Mouse (Mus musculus): ENCODE measurements at regions not wholly inside any gene's neighbourhood (a gene's known extent, or its start where the extent isn't known, plus 50 kb on each side); places are given as distances from the start of the nearest gene placed in this dataset.

DNA sequence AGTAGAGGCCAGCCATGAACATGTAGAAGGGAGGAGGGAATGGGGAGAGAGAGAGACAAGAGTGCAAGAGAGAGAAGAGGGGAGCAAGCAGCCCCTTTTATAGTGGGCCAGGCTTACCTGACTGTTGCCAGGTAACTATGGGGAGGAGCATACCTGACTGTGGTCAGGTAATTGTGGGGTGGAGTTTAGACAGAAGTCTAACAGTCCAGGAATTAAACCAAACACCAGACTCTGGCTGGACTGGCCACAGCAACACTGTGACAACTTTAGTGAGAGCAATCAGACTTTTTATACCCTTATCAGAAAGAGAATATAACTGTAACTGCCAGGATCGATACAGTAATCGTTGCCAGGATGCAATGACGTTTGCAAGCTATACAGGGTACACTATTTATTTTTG is 133.8 kb downstream of the Cand1 start:
- H3K36me3 ChIP-seq (replicated peaks; ENCODE audit: control insufficient read depth, insufficient read depth, low read depth): no peaks in the 10 kb centered on the region
- H3K9ac ChIP-seq (replicated peaks): no peak overlapping the region
- ATAC-seq (ENCODE audit: insufficient read depth): no peak
- no peak for DNase-seq (ENCODE audit: low read depth in 3 of 3, low spot score in 3 of 3)
- H3K27ac ChIP-seq: no peak overlapping the region
- no peaks in the 10 kb centered on the region for H3K9me3 ChIP-seq (ENCODE audit: control insufficient read depth, low read length)
- 59% methylated on average over 3 of the region's 3 CpGs for WGBS (ENCODE audit: insufficient replicate concordance)
- peaks cover 3 to 5% of the 10 kb centered on the region in 2 experiments; a peak in 3 of 4 replicates for H3K4me1 ChIP-seq (replicated peaks; ENCODE audit: control insufficient read depth in 2 of 2, insufficient read depth in 2 of 2, low read length in 1 of 2)
- TF ChIP-seq CTCF (IDR thresholded peaks at IDR 0.05; ENCODE audit: low read depth) (no peak), EP300 (IDR thresholded peaks at IDR 0.05; ENCODE audit: low read depth) (no peak)
- no peak overlapping the region for H3K4me3 ChIP-seq (ENCODE audit: insufficient read depth in 1 of 2, low read depth in 2 of 2, low read length in 2 of 2)
- no peak overlapping the region for H3K4me2 ChIP-seq (ENCODE audit: low read depth)
- H3K27me3 ChIP-seq (ENCODE audit: control insufficient read depth, insufficient read depth, low read length): no peaks in the 10 kb centered on the region

- Histone ChIP-seq H3K4me3 (ENCODE audit: insufficient read depth in 1 of 2, low read depth in 2 of 2, low read length in 2 of 2) (no peak overlapping the region), H3K27ac (no peak overlapping the region), H3K4me2 (ENCODE audit: low read depth) (no peak overlapping the region), H3K9me3 (ENCODE audit: control insufficient read depth, low read length) (no peaks in the 10 kb centered on the region), H3K4me1 (replicated peaks; ENCODE audit: control insufficient read depth in 2 of 2, insufficient read depth in 2 of 2, low read length in 1 of 2) (no peaks in the 10 kb centered on the region; a peak in 1 of 4 replicates), H3K36me3 (replicated peaks; ENCODE audit: control insufficient read depth, insufficient read depth, low read depth) (no peaks in the 10 kb centered on the region), H3K9ac (replicated peaks) (no peak overlapping the region), H3K27me3 (ENCODE audit: control insufficient read depth, insufficient read depth, low read length) (no peaks in the 10 kb centered on the region)
- ATAC-seq (ENCODE audit: insufficient read depth): no peak
- DNase-seq (ENCODE audit: low read depth in 3 of 3, low spot score in 3 of 3): no peak
- TF ChIP-seq EP300 (IDR thresholded peaks at IDR 0.05; ENCODE audit: low read depth) (no peak), CTCF (IDR thresholded peaks at IDR 0.05; ENCODE audit: low read depth) (no peak)
- WGBS (ENCODE audit: insufficient replicate concordance): 64% methylated on average over 7 of the region's 7 CpGs
Measured at GRCm38 (mm10) chr10:119105279-119105881, 134.5 kb downstream of the Cand1 start.

DNA sequence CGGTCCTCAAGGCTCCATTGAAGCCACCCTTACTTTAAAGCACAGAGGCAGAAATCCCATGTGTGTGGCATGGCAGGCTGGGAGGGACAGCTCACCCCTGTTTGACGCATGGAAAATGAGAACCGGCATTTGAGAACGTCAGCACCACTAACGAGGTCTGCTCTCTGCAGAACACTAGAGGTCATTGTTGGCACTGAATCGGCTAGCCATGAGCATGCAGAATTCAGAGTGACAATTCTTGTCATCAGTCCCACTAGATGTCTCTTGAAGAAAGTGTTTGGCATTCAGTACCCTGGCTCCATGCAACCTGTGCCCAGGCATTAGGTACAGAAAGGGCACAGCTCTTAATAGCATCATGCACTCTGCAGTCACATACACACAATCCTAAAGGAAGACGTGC is 139.3 kb downstream of the Cand1 start:
- Histone ChIP-seq H3K9me3 (ENCODE audit: control insufficient read depth, low read length) (no peaks in the 10 kb centered on the region), H3K27me3 (ENCODE audit: control insufficient read depth, insufficient read depth, low read length) (no peaks in the 10 kb centered on the region), H3K4me3 (ENCODE audit: insufficient read depth in 1 of 2, low read depth in 2 of 2, low read length in 2 of 2) (no peak overlapping the region), H3K27ac (no peak overlapping the region), H3K4me2 (ENCODE audit: low read depth) (no peak overlapping the region), H3K9ac (replicated peaks) (no peak overlapping the region), H3K36me3 (replicated peaks; ENCODE audit: control insufficient read depth, insufficient read depth, low read depth) (no peaks in the 10 kb centered on the region), H3K4me1 (replicated peaks; ENCODE audit: control insufficient read depth in 2 of 2, insufficient read depth in 2 of 2, low read length in 1 of 2) (no peaks in the 10 kb centered on the region)
- no peak for ATAC-seq (ENCODE audit: insufficient read depth)
- no peak for DNase-seq (ENCODE audit: low read depth in 3 of 3, low spot score in 3 of 3)
- peak; percentile 58 for TF ChIP-seq CTCF (IDR thresholded peaks at IDR 0.05; ENCODE audit: low read depth)
- TF ChIP-seq EP300 (IDR thresholded peaks at IDR 0.05; ENCODE audit: low read depth): no peak
- WGBS (ENCODE audit: insufficient replicate concordance): 27% methylated on average over 7 of the region's 7 CpGs

DNA sequence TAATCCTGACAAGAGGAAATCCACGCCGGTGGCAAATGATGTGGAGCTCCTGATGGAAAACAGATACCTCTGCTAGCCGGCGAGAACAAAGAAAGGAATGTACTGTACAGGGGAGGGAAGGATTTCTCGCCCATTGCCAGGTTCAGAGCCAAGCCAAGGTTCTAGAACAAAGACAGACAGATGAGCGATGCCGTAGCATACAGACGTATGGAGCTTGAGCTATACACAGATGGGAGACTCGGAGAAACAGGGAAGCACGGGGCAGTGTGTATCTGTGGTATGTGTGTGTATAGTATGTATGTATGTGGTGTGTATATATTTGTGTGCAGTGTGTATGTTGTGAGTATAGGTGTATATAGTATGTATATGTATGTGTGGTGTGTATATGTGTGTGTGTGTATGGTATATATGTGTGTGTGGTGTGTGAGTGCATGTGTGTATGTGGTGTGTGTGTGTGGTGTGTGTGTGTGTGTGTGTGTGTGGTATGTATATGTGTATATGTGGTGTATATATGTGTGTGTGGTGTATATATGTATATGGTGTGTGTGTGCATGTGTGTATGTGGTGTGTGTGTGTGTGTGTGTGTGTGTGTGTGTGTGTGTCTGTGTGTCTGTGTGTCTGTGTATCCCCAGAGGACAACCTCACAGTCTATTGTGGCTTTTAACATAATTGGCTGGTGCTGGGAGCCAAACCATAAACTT is 140.6 kb downstream of the Cand1 start:
- H3K9me3 ChIP-seq (ENCODE audit: control insufficient read depth, low read length): no peaks in the 10 kb centered on the region
- no peak overlapping the region for H3K4me3 ChIP-seq (ENCODE audit: insufficient read depth in 1 of 2, low read depth in 2 of 2, low read length in 2 of 2)
- H3K36me3 ChIP-seq (replicated peaks; ENCODE audit: control insufficient read depth, insufficient read depth, low read depth): no peaks in the 10 kb centered on the region
- no peak overlapping the region for H3K4me2 ChIP-seq (ENCODE audit: low read depth)
- ATAC-seq (ENCODE audit: insufficient read depth): no peak
- H3K9ac ChIP-seq (replicated peaks): no peak overlapping the region
- H3K27ac ChIP-seq: no peak overlapping the region
- 65% methylated on average over 10 of the region's 10 CpGs for WGBS (ENCODE audit: insufficient replicate concordance)
- TF ChIP-seq CTCF (IDR thresholded peaks at IDR 0.05; ENCODE audit: low read depth) (no peak), EP300 (IDR thresholded peaks at IDR 0.05; ENCODE audit: low read depth) (no peak)
- H3K4me1 ChIP-seq (replicated peaks; ENCODE audit: control insufficient read depth in 2 of 2, insufficient read depth in 2 of 2, low read length in 1 of 2): no peaks in the 10 kb centered on the region
- no peak for DNase-seq (ENCODE audit: low read depth in 3 of 3, low spot score in 3 of 3)
- no peaks in the 10 kb centered on the region for H3K27me3 ChIP-seq (ENCODE audit: control insufficient read depth, insufficient read depth, low read length)

DNA sequence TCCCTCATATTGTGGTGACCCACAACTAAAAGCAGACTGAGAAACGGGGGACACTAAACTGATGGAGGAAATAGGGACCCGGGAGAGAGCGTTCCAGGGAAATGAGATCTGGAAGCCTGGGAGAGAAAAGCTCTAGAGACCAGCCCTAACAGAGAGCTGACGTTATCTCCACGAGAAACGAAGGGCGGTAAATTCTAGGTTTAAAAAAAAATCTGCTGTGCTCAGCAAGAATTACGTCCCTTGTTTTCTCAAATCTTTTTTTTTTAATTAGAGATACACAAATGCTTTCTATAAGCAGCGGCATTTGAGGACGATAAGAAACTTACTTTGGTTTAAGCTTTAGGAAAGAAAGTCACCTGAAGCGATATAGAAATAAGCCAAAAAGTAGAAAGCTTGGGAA is 145.7 kb downstream of the Cand1 start:
- Histone ChIP-seq H3K9me3 (ENCODE audit: control insufficient read depth, low read length) (no peaks in the 10 kb centered on the region), H3K27ac (no peak overlapping the region), H3K4me2 (ENCODE audit: low read depth) (no peak overlapping the region), H3K27me3 (ENCODE audit: control insufficient read depth, insufficient read depth, low read length) (no peaks in the 10 kb centered on the region), H3K9ac (replicated peaks) (no peak overlapping the region), H3K36me3 (replicated peaks; ENCODE audit: control insufficient read depth, insufficient read depth, low read depth) (no peaks in the 10 kb centered on the region), H3K4me3 (ENCODE audit: insufficient read depth in 1 of 2, low read depth in 2 of 2, low read length in 2 of 2) (no peak overlapping the region), H3K4me1 (replicated peaks; ENCODE audit: control insufficient read depth in 2 of 2, insufficient read depth in 2 of 2, low read length in 1 of 2) (no peaks in the 10 kb centered on the region)
- 76% methylated on average over 11 of the region's 11 CpGs for WGBS (ENCODE audit: insufficient replicate concordance)
- TF ChIP-seq EP300 (IDR thresholded peaks at IDR 0.05; ENCODE audit: low read depth) (no peak), CTCF (IDR thresholded peaks at IDR 0.05; ENCODE audit: low read depth) (no peak)
- no peak for DNase-seq (ENCODE audit: low read depth in 3 of 3, low spot score in 3 of 3)
- no peak for ATAC-seq (ENCODE audit: insufficient read depth)
